Mouse (Mus musculus) frontal cortex, postnatal 25 days (tissue): ENCODE measurements around the gene G6pc.
"Not testable (repeated sequence)": the region's sequence is repeated elsewhere in the genome, so short reads cannot be mapped to it uniquely, and the experiment has no call there.

ENCODE experiments used
- DNase-seq, 2 experiments: peaks; one replicate each; pipeline ENCODE4 v3.0.0; 2022; ENCODE audit warnings: low spot score in 2 of 2

Gene G6pc

DNA sequence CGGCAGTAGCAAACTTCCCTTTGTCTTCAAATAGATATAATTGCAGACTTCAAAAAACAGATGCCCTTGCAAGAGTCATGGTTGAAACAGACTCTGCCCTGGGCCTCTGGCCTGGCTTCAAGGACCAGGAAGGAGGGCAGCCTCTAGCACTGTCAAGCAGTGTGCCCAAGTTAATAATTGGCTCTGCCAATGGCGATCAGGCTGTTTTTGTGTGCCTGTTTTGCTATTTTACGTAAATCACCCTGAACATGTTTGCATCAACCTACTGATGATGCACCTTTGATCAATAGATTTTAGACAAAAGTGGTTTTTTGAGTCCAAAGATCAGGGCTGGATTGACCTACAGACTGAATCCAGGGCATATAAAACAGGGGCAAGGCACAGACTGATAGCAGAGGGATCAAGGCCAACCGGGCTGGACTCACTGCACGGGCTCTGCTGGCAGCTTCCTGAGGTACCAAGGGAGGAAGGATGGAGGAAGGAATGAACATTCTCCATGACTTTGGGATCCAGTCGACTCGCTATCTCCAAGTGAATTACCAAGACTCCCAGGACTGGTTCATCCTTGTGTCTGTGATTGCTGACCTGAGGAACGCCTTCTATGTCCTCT, at the start of gene G6pc:
G6pc (plus strand) TSS at position 236 of the 610 bp plus-strand sequence.
- DNase-seq, result no peak

DNA sequence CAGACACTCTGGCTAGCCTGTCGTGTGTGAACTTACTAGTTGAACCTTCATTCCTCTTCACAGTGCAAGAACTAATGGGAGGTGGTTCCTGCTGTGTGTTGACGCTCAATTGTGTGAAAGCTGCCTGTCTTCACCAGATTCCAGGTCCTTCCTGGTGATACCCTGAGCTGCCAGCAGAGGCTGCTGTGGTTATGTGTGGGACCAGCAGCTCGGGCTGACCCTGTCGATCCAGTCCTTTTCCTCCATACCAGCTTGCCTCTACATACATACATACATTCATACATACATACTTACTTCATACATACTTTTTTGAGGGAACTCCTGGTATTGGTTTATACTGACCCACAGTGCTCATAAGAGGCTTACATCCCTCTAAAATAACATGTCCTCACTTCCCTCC, 43.8 kb upstream of the G6pc start:
- DNase-seq, result peak; percentile 54 to 58

DNA sequence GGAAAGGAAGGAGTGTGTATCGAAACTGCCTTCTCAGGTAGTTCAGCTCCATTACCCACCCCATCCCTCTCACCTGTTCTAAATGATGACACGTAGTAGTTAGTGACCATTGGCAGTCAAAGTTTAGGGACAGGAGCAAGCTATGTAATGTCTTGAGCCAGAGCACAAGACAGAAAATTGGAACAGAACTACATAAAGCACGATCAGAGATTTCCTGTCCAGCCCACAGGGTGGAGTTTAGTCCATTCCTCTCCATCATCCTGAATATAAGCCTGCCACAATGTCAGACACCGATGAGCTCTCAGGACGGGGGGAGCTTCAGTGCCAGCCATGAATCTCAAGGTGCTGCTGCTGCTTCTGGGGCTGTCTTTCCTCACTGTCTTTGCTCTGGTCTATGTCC, 42.6 kb upstream of the G6pc start, which contains the start of gene Aoc2:
Aoc2 (plus strand) TSS at position 301 of the 400 bp plus-strand sequence.
- no peak for DNase-seq

DNA sequence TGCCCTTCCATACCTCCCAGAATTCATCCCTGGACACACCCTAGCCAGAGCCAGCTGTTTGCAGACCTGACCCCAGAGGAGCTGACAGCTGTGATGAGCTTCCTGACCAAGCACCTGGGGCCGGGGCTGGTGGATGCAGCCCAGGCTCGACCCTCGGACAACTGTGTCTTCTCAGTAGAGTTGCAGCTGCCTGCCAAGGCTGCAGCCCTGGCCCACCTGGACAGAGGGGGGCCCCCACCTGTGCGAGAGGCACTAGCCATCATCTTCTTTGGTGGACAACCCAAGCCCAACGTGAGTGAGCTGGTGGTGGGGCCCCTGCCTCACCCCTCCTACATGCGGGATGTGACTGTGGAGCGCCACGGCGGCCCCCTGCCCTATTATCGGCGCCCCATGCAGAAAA, 42.2 kb upstream of the G6pc start:
- not testable (repeated sequence) for DNase-seq

DNA sequence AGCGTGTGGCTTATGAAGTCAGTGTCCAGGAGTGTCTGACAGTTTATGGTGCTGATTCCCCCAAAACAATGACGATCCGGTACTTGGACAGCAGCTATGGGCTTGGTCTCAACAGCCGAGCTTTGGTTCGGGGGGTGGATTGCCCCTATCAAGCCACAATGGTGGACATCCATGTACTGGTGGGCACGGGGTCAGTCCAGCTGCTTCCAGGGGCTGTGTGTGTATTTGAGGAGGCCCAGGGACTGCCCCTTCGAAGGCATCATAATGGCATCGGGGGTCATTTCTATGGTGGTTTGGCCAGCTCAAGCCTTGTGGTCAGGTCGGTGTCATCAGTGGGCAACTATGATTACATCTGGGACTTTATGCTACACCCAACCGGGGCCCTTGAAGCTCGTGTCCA, 41.2 kb upstream of the G6pc start:
- no peak for DNase-seq

DNA sequence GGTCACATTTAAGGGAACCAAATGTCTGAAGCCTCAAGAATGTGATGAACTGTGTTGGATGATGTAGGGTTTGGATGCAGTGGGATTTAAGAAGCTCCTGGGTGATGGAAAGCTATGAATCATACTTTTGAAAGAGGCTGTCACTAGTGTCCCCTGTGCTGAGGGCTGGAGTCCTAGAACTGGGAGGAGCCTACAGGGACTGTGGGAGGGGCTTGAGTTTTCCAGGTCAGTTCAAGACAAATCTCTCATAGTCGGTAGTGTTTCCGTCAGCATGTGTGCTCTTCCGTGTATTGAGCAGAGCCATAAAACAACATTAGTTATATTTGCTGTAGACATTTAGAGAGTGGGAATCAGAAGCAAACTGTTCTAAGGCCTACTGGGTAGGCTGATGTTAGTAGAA, 40.0 kb upstream of the G6pc start:
- DNase-seq, result no peak

DNA sequence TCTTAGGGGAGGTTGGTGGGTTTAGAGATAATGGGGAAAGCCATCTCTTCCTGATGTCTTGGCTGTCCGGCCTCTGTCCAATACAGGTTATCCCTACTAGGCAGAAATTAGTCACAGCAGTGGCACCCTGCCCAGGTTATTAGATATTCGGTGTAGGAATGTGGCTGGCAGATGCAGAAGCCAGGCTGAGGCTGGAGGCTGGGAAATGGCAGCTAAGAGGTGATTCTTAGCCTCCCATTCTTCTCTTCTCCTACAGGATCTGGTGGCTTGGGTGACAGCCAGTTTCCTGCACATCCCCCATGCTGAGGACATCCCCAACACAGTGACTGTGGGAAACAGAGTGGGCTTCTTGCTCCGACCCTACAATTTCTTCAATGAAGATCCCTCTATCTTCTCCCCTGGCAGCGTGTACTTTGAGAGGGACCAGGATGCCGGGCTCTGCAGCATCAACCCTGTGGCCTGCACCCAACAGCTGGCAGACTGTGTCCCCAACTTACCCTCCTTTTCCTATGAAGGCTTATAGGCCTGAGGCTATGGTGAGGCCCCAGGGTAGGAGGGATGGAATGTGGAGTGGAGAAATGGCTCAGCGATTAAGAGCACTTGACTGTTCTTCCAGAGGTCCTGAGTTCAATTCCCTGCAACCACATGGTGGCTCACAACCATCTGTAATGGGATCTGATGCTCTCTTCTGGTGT, 38.3 kb upstream of the G6pc start:
- no peak for DNase-seq

DNA sequence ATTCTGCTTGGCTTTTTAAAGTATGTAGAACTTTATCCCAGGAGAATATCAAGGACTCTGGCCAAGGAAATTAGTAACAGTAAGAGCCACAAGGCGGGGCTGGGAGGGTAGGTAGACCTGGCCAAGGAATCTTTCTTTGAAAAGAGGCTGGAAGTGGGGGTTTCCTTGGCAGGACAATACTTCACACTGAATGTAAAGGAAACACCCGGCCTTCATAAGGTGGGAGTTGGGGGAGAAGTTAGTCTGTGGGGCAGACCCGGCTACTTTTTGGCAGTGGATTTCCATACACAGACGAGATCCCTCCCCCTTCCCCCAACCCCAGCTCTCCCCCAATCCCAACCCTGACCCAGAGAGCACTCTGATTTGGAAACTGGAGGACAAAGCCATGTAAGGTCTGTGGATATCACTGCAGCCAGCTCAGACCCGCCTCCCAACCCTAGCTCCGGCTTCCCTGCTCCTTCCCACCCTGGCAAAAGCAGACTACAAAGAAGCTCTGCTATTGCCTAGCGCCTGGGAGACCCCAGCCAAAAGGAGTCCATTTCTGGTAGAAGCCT, 36.9 kb upstream of the G6pc start, which contains the start of gene Aoc3:
Aoc3 (plus strand) TSS at position 235 of the 554 bp plus-strand sequence.
- no peak for DNase-seq

DNA sequence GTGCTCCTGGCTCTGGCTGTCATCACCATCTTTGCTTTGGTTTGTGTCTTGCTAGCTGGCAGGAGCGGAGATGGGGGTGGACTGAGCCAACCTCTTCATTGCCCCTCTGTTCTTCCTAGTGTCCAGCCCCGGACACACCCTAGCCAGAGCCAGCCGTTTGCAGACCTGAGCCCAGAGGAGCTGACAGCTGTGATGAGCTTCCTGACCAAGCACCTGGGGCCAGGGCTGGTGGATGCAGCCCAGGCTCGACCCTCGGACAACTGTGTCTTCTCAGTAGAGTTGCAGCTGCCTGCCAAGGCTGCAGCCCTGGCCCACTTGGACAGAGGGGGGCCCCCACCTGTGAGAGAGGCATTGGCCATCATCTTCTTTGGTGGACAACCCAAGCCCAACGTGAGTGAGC, 36.4 kb upstream of the G6pc start:
- not testable (repeated sequence) for DNase-seq

DNA sequence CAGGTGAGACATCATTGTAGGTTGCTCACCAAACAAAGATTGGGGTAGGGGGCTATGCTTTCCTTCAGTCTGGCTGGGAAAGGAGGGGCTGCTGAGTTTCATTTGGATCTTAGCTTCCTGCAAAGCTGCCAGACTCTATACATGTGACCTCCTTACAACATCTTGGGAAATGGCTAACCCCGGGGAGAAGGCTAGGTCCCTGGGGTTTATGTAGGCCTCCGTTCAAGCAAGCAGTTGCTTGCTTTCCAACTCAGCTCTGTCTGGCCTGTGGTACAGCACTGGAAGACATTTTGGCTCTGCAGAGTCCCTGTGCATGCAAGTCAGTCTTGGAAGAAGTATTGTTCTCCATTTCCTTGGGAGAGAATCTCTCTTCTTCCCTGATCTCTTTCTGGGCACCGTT, 34.8 kb upstream of the G6pc start:
- DNase-seq, result no peak

DNA sequence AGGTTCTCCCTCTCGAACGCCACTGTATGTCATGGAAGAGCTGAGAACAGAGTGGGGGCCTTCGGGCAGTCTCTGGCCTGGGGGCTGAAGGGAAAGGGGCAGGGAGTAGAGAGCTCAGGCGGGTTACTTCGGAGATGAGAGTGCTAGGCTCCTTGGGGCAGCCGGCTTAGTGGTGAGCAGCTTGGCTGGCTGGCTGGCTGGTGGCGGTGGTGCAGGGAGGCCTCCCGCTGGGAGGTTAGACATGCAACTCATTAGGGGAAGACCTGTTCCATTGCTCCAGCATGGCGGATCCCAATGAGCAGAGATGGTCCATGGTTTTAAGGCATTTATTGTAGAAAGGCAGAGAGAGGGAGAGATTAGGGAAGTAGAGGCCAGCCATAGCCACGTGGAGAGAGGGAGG, 33.3 kb upstream of the G6pc start:
- DNase-seq, result no peak

DNA sequence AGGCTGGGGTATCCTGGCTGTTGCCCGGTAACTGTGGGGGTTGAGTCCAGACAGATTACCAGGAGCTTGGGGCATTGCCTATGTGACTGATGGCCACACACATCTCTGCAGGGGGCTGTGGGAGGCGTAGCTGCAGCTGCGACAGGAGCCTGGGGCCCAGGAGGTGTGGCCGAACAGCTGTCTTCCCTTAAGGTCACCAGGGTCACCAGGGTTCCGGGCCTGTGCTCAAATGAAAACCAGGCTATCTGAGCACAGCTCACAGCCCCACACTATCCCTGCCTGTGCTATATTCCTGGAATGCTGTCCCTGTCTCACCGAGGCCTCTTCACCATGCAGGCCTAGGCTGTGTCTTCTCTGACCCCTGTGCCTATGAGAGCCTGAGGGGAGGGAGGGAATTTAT, 32.8 kb upstream of the G6pc start:
- DNase-seq, result no peak

DNA sequence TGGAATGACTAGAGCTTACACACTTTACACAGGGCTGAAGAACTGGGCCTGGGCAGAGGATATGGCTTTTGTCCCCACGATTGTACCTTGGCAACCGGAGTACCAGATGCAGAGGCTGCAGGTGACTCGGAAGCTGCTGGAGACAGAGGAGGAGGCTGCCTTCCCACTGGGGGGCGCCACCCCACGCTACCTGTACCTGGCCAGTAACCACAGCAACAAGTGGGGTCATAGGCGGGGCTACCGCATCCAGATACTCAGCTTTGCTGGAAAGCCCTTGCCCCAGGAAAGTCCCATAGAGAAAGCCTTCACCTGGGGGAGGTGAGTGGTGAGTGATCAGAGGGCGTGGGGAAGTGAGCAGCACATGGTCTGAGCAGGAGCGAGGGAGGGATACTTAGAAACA, 31.7 kb upstream of the G6pc start:
- DNase-seq, result no peak

DNA sequence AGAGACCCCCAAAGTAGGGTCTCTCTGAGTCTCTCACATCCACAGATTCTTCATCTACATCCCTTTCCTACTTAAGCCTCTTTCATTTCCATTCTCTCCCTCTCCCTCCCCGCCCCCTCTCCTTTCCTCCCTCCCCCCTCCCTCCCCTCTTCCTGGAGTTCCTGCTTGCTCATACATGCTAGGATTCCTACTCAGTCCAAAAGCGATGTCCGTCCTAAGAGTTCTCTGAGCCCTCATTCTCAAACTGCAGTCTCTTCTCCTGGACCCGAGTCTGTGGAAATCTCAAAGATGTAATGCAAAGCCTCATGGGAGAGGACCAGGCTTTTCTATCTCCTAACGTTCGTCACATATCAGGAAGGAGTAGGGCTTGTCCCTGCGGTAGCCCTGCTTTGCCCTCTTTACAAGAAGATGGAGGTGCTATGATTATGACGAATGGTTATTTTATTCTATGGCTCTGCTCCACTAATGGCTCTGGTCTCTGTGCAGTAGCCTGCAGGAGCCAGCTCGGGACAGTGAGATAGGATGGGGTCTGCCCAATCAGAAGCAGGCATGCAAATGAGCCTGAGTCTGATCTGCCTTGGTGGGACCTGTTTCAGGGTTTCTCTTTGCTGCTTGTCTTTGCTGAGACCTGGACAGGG, 29.1 kb upstream of the G6pc start:
- DNase-seq, result no peak

DNA sequence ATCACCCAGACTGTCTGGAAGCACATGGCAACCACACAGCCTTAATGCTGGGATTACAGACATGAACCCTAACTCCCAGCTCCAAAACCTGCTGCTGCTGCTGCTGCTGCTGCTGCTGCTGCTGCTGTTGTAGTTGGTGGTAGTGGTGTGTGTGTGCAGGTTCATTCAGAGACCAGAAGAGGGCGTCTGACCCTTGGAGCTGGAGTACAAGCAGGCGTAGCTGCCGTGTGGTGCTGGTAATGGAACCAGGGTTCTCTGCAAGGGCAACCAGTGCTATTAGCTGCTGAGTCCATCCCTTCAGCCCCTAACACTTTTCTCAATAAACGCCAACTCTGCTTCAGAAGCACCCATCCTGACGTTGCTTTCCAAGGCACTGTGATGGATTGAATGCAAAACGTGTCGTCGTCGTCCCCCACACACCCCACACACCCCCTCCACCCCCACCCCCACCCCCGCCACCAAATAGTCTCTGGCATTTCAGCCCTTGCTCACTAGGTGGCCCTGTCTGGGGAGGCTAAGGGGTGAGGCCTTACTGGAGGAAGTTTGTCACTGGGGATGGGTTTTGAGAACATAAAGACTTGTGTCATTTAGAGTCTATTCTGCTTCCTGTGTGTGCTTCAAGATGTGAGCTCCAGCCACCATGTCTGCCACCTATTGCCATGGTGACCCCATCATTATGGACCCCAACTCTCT, 20.1 kb upstream of the G6pc start:
- no peak for DNase-seq

DNA sequence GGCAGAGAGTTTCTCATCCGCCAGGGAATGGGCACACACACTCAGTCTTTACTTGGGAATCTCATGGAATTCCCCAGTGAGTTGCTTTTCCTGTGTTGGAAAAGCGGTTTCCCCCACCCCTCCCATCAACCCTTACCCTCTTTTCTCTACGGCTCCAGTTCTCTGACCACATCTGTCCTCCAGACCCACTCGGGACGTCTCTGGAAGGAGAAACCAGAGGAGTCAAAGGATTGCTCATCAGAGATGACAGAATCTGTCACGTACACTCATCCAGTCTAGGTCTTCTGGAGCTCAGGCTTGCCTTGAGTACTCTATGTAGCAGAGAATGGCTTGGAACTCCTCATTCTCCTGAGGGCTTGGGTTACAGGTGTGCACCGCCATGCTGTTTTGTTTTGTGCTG, 18.6 kb upstream of the G6pc start:
- DNase-seq, result no peak

DNA sequence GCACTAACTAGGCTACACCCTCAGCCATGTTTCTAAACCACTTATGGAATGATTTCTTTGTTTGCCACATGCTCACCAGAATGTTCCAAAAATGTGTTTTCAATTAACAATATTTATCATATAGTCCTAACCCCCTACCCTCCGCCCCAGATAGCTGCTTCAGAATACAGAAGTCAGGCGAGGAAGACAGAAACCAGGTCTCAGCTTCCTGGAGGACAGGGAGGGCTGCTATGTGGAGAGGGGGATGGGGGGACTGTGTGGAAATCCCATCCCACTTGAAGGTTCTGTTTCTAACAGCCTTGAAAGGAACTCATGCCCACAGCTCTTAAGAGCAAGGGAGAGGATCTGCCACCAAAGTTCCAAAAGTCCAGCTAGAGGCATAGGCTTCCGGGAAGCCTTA, 18.1 kb upstream of the G6pc start:
- DNase-seq, result no peak

DNA sequence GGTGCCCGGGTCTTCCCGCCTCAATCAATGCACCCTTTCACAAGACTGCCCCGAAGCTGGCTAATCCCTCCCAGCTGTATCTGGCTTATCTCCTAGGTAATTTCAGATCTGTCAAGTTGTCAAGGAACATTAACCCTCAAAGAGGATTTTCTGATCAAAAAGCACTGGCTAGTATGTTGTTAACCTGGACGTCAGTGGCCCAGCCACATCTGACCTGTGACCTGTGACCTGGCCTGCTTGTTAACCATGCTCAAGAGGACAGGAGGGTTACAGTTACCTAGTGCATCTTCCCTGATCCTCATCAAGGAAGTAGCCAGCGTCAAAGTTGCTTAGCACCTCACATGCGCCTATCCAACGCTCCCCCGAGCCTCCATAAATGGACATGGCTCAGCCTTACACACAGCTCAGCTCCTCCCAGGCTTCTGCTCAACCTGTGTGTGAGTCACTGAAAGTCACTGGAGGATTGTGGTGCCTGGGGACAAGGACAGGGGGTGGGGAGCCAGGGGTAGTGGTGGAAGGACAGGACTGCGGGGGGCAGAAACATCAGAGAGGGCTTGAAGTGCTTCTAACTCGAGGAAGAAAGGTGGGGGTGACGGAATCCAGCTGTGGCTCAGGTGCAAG, 16.2 kb upstream of the G6pc start:
- DNase-seq, result no peak

DNA sequence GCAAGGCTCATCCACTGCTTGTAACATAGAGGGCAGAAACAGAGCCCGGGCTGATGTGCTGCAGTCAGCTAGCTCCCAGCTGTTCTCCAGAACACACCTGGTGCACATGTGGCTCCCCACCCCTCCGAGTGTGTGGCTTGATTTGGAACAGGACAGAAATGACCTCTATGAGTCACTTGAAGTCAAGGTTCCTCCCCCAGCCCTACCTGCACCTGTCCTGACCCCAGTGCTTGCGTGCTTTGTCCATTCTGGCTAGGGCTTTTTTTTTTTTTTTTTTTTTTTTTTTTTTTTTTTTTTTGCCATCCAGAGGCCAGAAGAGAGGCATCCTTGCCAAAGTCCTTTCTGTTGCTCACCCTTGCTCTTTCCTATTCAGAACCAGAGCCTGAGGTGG, 15.6 kb upstream of the G6pc start:
- no peak for DNase-seq

DNA sequence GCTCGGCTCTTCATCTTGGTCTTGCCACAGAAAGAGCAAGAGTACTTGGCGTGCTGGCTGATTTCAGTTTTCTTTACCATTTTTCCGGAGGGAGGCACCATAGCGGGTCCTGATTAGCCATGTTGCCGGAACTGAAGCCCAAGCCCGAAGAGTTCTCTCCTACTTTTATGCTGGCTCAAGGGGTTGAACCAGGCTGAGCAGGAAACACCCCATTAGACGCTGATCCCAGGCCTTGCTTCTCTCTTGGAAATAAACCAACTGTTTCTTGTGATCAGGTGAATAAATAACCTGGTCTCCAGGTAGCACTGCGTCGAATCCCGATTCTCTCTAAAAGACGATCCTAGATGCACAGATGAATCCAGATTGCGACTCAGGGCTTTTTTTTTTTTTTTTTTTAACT, 13.9 kb upstream of the G6pc start:
- no peak for DNase-seq

DNA sequence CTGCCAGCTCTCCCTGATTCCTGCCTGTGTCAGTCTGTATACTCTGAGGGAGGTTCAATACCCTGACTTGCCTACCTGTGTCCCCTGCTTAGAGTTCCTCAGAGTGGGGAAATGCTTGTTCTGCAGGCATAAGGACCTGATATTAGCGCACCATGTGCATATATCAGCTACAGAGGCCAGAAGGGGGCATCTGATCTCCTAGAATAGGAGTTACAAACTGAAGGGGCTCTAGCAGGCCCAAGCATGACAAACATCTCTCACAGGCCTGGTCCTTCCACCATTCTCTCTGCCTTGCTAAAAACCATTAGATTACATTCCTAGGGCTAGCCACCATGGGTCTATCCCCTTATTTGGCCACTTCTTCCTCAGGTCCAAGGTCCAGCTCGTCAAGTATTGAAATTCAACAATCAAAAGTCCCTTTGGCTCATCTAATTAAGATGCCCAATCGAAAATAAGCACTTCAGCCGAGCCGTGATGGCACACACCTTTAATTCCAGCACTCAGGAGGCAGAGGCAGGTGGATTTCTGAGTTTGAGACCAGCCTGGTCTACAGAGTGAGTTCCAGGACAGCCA, 12.8 kb upstream of the G6pc start:
- no peak for DNase-seq

DNA sequence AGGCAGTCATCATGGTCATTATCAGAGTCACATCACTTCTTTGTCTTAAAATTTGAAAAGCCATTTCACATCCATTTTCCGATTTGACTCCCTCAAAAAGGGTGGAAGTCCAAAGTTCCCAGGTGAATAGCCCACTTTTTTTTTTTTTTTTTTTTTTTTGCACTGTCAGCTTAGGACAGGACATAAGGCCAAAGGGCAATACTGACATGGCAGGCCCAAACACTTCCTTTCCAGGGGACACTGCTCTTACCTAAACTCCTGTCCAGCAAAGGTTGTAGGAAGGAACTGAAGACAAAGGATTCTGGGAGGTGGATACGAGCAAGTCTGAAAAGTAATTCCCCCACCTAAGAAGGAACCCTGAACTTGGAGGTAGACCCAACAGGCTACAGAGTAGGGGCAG, 11.4 kb upstream of the G6pc start:
- no peak for DNase-seq
